In genomic region chr4:116558151-116558882, GRCm38 (mm10) we compare ENCODE assay signal across 8 mouse cellular contexts. TPM values are rescaled to one million over a fixed set of nuclear protein-coding genes. Genes with fewer than 3 reads are reported as not detected.
DNase-seq lines count a peak whose midpoint lies in the region; ATAC-seq and TF ChIP-seq lines count a peak whose summit lies in the region.

No protein-coding gene starts in this region.

- intact Hi-C loops in gastrocnemius, adult 2 months (cut with DNase I), result loop anchor here (2.0 to 5.0 kb wide), 2 partner anchors 38 to 51 kb away; partner anchors contain the start of genes Ccdc17 and Ipp

- H3K27me3 ChIP-seq in ES-Bruce4 (ENCODE audit: control insufficient read depth, insufficient read depth, low read length, poor library complexity, severe bottlenecking), result no peaks in the 10 kb centered on the region
- no peaks in the 10 kb centered on the region for H3K27me3 ChIP-seq in forebrain, embryonic 11.5 days (ENCODE audit: control insufficient read depth, insufficient read depth, low read length)
- no peaks in the 10 kb centered on the region for H3K27me3 ChIP-seq in small intestine, adult 2 months (ENCODE audit: control insufficient read depth, insufficient read depth, low read length)

- H3K4me2 ChIP-seq in forebrain, embryonic 11.5 days (ENCODE audit: low read depth, low read length, severe bottlenecking), result peak overlapping the region; percentile 81

- H3K36me3 ChIP-seq in ES-Bruce4 (ENCODE audit: control insufficient read depth, insufficient read depth, low read length, poor library complexity, severe bottlenecking), result peaks cover 10% of the 10 kb centered on the region
- H3K36me3 ChIP-seq in forebrain, embryonic 11.5 days (ENCODE audit: control insufficient read depth, insufficient read depth, low read length), result no peaks in the 10 kb centered on the region
- peaks cover 2% of the 10 kb centered on the region for H3K36me3 ChIP-seq in small intestine, adult 2 months (ENCODE audit: control insufficient read depth, insufficient read depth, low read length)

- H3K9ac ChIP-seq in ES-Bruce4 (ENCODE audit: low read depth, poor library complexity, severe bottlenecking), result peak overlapping the region; percentile 84
- H3K9ac ChIP-seq in forebrain, embryonic 11.5 days (ENCODE audit: low read length), result peak overlapping the region; percentile 85

- H3K9me3 ChIP-seq in ES-Bruce4 (replicated peaks; ENCODE audit: control insufficient read depth, insufficient read depth, low read length, poor library complexity, severe bottlenecking), result no peaks in the 10 kb centered on the region
- H3K9me3 ChIP-seq in forebrain, embryonic 11.5 days (ENCODE audit: control insufficient read depth, low read length), result no peaks in the 10 kb centered on the region

- H3K4me3 ChIP-seq in gastrocnemius, adult 2 months, result peak overlapping the region; percentile 99
- H3K4me3 ChIP-seq in ES-Bruce4 (ENCODE audit: low read depth, low read length), result peak overlapping the region; percentile 83
- peak overlapping the region; percentile 91 for H3K4me3 ChIP-seq in forebrain, embryonic 11.5 days (ENCODE audit: low read depth, low read length)
- peak overlapping the region; percentile 75 for H3K4me3 ChIP-seq in small intestine, adult 2 months (ENCODE audit: low read depth, low read length)

- peak overlapping the region; percentile 98 for H3K27ac ChIP-seq in gastrocnemius, adult 2 months
- H3K27ac ChIP-seq in ES-Bruce4 (ENCODE audit: insufficient read depth, low read length), result peak overlapping the region; percentile 73
- no peak overlapping the region for H3K27ac ChIP-seq in forebrain, embryonic 11.5 days (ENCODE audit: low read depth, low read length)
- H3K27ac ChIP-seq in small intestine, adult 2 months (ENCODE audit: insufficient read depth, low read depth, low read length), result peak overlapping the region; percentile 93

- no peak for DNase-seq in gastrocnemius, adult 2 months
- DNase-seq in gastrocnemius, postnatal 25 days, result no peak
- DNase-seq in forebrain, embryonic 11.5 days (ENCODE audit: low spot score), result no peak
- DNase-seq in liver, result peak; percentile 50
- no peak for DNase-seq in urinary bladder, postnatal 25 days (ENCODE audit: low spot score)
- no peak for DNase-seq in yolk sac, embryonic 10.5 days (ENCODE audit: low spot score)

- TF ChIP-seq EP300 in ES-Bruce4 (IDR thresholded peaks at IDR 0.05; ENCODE audit: insufficient read depth, low read depth, low read length), result no peak

- H3K4me1 ChIP-seq in ES-Bruce4 (ENCODE audit: control insufficient read depth, insufficient read depth, low read length), result no peaks in the 10 kb centered on the region
- no peaks in the 10 kb centered on the region for H3K4me1 ChIP-seq in forebrain, embryonic 11.5 days (replicated peaks; ENCODE audit: control insufficient read depth, insufficient read depth, low read length)
- H3K4me1 ChIP-seq in small intestine, adult 2 months (ENCODE audit: control insufficient read depth, insufficient read depth, insufficient read length, low read length), result peaks cover 6% of the 10 kb centered on the region; the same call in 1 of the 2 replicates

- TF ChIP-seq POLR2A in ES-Bruce4 (IDR thresholded peaks at IDR 0.05; ENCODE audit: insufficient read depth, low read length), result no peak
- TF ChIP-seq POLR2A in small intestine, adult 2 months (IDR thresholded peaks at IDR 0.05; ENCODE audit: low read depth, low read length), result no peak

- ATAC-seq in forebrain, embryonic 11.5 days (replicated peaks; ENCODE audit: low FRiP score), result no peak

- TF ChIP-seq CTCF in gastrocnemius, adult 2 months (IDR thresholded peaks at IDR 0.05), result no peak
- TF ChIP-seq CTCF in ES-Bruce4 (IDR thresholded peaks at IDR 0.05; ENCODE audit: low read depth, low read length), result no peak
- TF ChIP-seq CTCF in small intestine, adult 2 months (IDR thresholded peaks at IDR 0.05; ENCODE audit: extremely low read depth, insufficient read length, insufficient replicate concordance, low read depth, low read length), result no peak

- WGBS in forebrain, embryonic 11.5 days, result 5% methylated on average over 15 of the region's 15 CpGs
- under 1% methylated on average over 15 of the region's 15 CpGs for WGBS in small intestine, adult 2 months

RNA-seq across cellular contexts. Expression of gene Gpbp1l1, which starts 0.9 kb away (rescaled TPM):
- total RNA-seq in gastrocnemius, adult 2 months (2021), result 10 to 100 TPM; 38.1 to 38.7 TPM
- 10 to 100 TPM; 28.0 to 28.3 TPM for total RNA-seq in gastrocnemius, postnatal 25 days (2021)
- polyA plus RNA-seq in ES-Bruce4 (2011; ENCODE audit: insufficient read depth, insufficient read length, low read depth, missing spikeins), result 107 TPM in 2 replicates
- 35.7 and 38.1 TPM in 2 replicates for polyA plus RNA-seq in forebrain, embryonic 11.5 days (2014; fragmentation: Nextera tagmentation; extraction: Ambion mirVana)
- 23.1 and 31.2 TPM in 2 replicates for polyA plus RNA-seq in small intestine, adult 2 months (2012; rRNA removed)

RNA-seq across cellular contexts. Expression of gene Tmem69, which starts 2.6 kb away (rescaled TPM):
- total RNA-seq in gastrocnemius, adult 2 months (2021), result 10 to 100 TPM; 14.7 to 20.8 TPM
- 10 to 100 TPM; 14.1 to 18.7 TPM for total RNA-seq in gastrocnemius, postnatal 25 days (2021)
- 25.0 and 25.3 TPM in 2 replicates for polyA plus RNA-seq in ES-Bruce4 (2011; ENCODE audit: insufficient read depth, insufficient read length, low read depth, missing spikeins)
- polyA plus RNA-seq in forebrain, embryonic 11.5 days (2014; fragmentation: Nextera tagmentation; extraction: Ambion mirVana), result 30.3 and 30.7 TPM in 2 replicates
- 0.94 and 2.6 TPM in 2 replicates for polyA plus RNA-seq in small intestine, adult 2 months (2012; rRNA removed)

RNA-seq across cellular contexts. Expression of gene Ccdc17, which starts 38.1 kb away (rescaled TPM):
- total RNA-seq in gastrocnemius, adult 2 months (2021), result 1 to 10 TPM; 1.4 to 2.0 TPM
- 1 to 10 TPM; 1.4 to 1.8 TPM for total RNA-seq in gastrocnemius, postnatal 25 days (2021)
- polyA plus RNA-seq in ES-Bruce4 (2011; ENCODE audit: insufficient read depth, insufficient read length, low read depth, missing spikeins), result 2.7 and 2.8 TPM in 2 replicates
- polyA plus RNA-seq in forebrain, embryonic 11.5 days (2014; fragmentation: Nextera tagmentation; extraction: Ambion mirVana), result 2.6 and 3.5 TPM in 2 replicates
- 4.1 and 4.3 TPM in 2 replicates for polyA plus RNA-seq in small intestine, adult 2 months (2012; rRNA removed)

RNA-seq across cellular contexts. Expression of gene Ipp, which starts 51.0 kb away (rescaled TPM):
- 10 to 100 TPM; 17.7 to 17.8 TPM for total RNA-seq in gastrocnemius, adult 2 months (2021)
- 10 to 100 TPM; 11.0 to 14.6 TPM for total RNA-seq in gastrocnemius, postnatal 25 days (2021)
- 11.1 and 13.2 TPM in 2 replicates for polyA plus RNA-seq in ES-Bruce4 (2011; ENCODE audit: insufficient read depth, insufficient read length, low read depth, missing spikeins)
- polyA plus RNA-seq in forebrain, embryonic 11.5 days (2014; fragmentation: Nextera tagmentation; extraction: Ambion mirVana), result 8.1 and 8.8 TPM in 2 replicates
- 0.29 and 1.1 TPM in 2 replicates for polyA plus RNA-seq in small intestine, adult 2 months (2012; rRNA removed)
